Mouse (Mus musculus): ENCODE measurements at regions not wholly inside any gene's neighbourhood (a gene's known extent, or its start where the extent isn't known, plus 50 kb on each side); places are given as distances from the start of the nearest gene placed in this dataset.

DNA sequence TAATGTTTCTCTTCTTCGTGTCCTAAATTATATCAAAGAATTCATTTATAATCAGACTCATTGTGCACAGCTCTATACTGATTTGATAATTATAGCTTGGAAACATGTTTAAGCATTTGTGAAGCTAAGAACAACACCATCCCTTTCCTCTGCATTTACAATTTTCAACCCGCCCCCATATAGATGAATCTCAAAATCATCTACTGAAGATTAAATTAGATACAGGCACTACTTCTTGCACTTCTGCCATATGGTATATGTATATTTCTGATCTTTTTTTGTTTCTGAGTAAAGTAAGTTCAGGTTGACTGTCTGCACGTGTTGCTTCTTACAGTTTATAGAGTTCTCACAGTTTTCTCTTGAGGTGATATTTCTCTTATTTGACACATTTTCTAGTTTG, 583.1 kb upstream of the C030005K15Rik start:
- no peak for DNase-seq

DNA sequence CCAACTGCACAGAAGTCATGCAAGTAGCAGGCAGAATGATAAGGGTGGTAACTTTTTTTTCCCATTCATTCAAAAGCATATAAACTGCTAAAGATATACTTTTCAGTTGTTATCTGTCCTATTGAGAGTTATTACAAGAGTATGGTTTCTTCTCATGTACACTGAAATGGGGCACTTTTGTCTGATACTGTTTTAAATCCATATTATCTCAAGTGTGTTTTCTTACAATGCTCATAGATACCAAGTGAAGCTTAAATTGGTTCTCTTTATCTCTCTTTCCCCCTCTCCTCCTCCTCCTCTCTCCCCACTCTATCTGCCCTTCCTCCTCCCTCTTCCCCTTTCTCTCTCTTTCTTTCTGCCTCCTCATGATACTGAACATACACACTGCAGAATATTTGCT, 584.8 kb upstream of the C030005K15Rik start:
- DNase-seq = no peak

DNA sequence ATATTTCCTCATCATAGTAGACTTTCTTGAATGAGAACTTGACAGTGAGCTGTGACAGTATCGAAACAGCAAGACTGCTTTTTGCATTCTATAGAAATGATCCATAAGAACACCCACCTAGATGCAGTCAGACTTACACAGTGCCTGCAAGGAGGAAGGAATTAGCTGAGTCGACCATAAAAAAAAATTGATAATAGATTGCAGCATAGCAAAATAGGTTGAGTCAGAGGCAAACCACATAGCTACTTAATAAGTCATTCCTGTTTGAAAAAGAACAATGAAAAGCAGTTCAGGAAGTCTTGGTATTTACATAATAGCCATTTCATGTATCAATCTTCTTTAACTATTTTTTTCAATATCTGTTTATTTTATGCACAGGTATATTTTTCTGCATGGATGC, 591.9 kb upstream of the C030005K15Rik start:
- DNase-seq = no peak

DNA sequence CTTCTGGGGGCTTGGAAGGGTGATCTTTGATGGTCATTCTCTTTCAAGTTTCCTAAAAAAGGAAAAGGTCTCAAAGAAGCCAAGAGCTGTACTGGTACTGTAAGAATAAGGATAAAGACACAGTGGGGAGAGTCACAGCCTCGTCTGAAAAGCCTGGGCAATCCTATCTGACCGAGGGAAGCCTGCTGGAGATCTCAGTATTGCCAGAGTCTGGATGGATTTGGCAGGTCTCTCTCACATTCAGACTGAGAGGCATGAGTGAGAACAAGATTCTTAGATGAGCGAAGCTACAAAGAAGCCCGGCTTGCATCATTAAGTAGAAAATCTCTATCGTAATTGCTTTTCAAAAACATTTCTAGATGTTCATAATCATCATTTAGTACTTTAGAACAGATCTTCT, 590.4 kb upstream of the Atp2b1 start:
- DNase-seq = no peak

DNA sequence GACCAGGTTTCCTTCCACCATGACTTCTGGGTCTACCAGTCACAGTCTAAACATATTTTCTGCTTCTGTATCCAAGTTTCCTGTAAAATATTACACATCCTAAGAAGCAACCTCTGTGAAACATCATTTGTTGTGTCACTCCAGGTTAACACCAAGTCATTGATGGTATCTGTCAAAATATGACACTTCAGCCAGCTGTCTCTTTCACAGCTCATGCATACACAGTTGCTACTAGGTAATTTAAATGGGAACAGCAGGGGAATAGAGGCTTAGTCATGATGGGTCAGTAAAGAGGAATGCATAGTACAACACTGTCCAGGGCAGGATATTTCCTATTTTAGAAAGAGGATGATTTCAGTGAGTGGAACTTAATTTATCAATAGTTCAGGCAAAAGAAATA, 589.6 kb upstream of the Atp2b1 start:
- no peak for DNase-seq

DNA sequence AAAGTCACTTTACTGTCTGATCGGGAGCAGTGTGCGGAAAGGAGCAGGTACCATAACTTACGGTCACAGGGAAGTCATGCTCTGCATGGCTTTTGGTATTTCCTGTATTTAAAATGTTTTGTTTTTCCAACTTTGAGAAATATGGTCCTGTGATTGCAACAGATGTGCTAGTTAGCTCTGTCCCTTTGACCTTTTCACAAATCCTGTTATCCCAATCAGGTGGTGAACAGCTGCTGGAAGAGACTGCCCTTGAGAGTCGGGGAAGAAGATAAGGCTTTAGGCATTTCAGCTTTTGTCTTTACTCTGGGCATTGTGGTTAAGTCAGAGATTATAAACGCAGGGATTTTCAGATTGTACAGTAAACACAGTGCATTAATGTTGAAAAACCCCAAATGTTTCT, 588.5 kb upstream of the Atp2b1 start:
- no peak for DNase-seq

DNA sequence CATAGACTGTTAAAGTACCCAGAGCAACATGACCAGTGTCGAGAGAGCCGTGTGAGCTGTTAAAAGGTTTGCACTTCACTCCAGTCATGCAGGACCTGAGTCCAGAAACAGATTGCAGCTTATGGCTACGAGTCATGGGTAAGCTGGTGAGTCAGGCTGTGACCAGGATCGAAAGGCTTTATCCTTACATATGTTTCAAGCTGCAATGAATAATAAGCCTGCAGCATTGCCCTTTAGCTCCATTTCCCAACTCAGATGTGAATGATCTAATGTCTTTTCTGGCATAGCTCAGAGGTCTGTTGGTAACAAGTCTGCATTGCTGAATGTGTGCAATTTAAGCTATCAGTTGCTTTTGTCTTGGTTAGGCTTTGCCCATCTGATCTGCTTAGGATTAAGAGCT, 581.5 kb upstream of the Atp2b1 start:
- DNase-seq = no peak

DNA sequence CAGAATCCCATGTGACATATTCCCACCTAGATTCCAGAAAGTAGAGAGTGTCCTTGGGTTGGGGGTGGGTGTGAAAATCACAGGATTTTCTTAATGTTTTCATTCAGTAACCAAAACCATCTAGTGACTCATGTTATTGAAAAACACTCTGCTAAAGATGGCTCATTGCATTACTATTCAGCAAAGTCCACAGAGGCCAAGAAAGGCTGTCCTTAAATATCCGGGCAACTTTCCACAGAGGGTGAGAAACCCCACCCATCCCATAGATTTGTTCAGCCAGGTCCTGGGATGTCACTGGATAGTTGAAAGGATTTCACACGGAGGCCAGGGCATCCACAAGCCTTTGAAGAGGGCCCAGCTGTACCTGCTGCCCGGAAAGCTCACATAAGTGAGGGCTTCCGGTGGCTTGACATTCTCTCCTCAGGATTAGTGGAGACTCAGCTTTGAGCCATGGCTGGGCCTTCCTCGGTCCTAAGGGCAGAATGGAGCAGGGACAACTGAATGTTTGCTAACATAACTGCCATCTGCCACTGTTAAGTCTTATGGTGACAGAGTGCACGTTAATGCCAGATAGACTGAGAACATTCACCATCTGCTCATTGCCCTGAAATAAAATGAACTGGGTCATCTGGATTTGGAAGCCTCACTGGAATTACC, 580.7 kb upstream of the Atp2b1 start:
- no peak for DNase-seq

DNA sequence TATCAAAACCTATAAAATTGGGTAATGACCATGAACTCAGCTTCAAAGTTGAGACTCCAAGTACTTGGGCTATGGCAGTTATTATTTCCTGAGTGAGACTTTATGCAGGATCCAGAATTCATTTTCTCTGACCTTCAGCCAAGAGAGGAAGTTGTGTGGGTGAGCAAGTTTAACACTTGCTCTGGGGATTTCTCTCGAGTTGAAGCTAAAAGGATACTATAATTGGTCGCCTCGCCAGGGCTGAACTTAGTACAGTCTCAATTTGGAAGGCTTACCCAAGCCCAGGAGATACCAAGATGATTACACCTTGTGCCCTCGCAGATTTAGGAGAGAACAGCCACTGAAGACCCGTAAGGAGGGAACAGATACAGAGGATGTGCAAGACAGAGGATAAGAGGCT, 570.4 kb upstream of the Atp2b1 start:
- DNase-seq = no peak

DNA sequence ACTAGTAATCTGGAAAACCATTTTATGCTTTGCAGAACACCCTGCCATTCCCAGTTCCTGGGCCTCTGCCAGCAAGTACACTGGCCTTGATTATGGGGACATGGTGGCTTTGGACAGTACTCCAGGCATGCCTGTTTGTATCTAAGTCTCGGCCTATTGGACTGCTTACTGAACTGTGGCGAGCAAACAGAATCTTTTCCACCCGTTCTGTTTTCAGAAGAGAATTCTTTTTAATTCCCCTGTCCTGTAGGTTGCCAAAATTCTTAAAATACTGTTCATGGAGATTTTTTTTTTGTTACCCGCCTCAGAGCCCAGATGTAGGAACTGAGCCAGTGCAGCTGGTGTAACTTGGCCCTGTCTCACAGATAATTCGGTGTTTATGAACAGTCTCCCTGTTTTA, 564.7 kb upstream of the Atp2b1 start:
- peak; percentile 12 for DNase-seq

DNA sequence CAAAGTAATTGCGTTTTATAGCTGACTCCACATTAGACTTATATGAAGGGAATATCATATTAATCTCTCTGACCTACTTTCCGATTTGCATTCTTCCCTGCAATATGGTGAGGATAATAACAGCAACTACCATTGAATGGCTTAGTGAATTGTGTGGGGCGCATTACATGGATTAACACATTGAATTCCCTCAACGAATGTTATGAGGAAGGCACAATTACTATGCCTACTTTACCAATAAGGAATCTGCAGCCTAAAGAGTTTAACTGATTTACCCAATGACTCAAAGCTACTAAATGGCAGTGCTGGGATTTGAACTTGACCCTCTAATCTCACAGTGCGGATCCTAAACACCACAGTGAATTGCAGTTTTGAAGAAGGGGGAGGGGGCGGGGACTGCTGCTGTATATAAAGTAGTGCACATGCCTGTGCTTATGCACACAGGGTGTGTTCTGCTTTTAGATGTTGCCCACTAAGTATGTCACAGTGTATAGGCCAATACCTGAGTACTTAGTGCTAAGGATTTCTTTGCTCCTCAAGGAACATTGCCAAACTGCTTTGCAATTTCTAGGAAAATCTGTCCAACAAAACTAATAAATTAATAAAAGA, 563.8 kb upstream of the Atp2b1 start:
- no peak for DNase-seq

DNA sequence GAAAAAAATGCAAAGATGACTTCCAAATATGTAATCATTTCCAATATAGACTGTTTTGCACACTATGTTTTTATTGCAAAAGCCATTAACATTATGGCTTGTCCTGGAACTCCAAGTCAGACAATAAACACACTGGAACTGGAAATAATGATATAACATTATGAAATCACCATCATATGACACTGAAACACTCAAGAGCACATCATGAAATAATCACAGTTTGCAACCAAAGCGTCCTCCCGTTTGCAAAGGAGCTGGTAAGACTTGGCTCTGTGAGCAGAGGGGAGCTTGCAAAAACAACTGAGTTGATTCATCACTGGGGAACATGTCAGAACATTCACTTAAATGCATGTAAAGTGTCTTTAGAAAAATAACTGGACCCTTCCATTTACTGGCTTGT, 562.1 kb upstream of the Atp2b1 start:
- no peak for DNase-seq

DNA sequence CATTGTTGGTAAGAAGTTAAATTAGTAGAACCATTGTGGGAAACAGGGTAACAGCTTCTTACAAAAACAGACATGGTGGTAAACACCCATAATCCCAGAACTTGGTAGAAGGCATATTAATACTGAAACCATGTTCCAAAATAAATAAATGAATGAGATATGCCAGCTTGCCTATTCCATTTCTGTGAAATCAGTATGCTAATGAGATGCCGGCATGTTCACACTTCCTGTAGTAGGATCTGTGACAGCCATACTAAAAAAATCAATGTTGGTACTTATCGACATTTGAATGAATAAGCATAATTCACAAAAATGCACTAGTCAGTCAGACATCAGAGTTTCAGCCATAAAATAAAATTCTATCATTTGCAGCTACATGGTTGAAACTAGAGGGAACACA, 559.7 kb upstream of the Atp2b1 start:
- no peak for DNase-seq

DNA sequence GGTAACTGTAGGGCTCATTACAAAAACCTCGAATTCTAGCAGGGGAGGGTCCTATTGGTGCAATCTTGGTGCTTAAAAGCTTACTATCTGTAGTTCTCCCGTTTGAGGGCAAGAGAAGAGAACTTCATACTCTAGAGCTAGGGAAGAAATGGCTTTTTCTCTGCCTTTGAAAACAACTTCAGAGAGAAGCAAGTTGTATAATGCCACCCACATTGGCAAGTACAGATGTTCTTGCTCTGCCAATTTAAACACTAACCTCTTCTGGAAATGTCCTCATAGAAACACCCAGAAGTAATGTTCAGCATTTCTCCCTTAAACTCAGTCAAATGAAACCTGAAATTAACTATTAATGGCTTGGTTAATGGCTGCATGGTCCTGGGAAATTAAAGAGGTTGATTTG, 549.6 kb upstream of the Atp2b1 start:
- no peak for DNase-seq

DNA sequence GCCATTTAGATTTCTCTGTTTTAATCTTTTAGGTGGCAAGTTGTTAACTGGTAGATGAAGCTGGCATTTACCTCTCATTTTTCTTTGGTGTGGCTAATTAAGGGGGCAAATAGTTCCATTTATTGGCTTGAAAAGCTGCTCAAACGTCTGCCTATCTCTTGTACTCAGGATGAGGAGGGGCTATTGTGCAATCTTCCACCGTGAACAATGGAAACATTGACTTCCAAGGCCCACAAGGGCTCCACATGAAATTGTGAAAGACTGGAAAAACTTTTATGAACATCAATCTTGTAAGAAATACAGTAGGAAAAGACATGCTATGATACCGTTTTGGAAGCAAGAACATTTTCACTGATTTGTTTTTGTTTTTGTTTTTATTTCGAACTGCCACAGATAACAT, 541.6 kb upstream of the Atp2b1 start:
- no peak for DNase-seq

DNA sequence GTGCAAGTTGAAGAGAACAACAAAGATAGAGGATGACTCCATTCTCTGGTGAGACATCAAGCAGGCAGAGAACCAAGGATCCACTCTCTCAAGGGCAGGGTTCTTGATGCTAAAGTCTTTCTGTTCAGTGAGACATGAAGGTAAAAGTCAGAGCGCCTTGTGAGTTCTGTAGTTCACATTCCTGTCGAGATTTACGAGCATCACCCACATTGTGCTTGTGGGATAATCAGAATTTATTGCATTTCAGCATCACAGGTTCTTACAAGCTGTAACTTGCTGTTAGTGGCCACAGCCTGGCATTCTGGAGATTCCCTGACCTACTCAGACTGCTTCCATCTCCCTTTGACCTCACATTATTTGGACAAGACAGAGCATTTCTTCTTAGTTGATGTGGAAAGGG, 540.9 kb upstream of the Atp2b1 start:
- DNase-seq = no peak

DNA sequence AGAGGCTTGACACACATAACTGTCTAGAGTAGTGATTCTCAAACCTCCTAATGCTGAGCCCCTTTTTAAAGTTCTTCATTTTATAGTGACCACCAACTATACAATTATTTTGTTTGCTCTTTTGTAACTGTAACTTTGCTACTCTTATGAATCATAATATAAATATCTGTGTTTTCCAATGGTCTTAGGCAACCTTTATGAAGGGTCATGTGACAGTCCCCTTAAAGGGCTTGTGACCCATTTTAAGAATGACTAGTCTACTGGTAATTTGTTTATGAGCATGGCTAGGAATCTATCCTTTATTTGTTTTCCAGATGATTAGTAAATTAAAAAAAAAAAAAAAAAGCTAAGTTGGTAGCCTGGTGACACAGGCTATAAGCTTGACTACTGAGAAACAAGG, 539.5 kb upstream of the Atp2b1 start:
- no peak for DNase-seq

DNA sequence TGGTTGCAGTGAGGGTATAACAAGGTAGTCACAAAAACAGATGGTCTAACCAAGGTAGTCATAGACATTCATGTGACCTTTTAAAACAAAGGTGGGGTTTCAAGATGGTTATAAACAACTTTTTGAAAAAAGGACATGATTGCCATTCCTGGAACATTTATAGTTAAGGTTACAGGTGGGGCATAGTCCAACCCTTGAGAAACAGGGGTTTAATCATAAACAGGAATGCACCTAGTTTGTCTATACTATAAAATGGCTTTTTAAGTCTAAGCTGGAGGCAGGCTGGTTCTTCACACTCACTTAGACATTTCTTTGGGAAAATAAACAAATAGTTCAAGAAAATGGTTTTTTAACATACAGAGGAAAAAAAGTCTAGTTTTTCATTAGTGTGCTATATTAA, 525.7 kb upstream of the Atp2b1 start:
- DNase-seq = no peak

DNA sequence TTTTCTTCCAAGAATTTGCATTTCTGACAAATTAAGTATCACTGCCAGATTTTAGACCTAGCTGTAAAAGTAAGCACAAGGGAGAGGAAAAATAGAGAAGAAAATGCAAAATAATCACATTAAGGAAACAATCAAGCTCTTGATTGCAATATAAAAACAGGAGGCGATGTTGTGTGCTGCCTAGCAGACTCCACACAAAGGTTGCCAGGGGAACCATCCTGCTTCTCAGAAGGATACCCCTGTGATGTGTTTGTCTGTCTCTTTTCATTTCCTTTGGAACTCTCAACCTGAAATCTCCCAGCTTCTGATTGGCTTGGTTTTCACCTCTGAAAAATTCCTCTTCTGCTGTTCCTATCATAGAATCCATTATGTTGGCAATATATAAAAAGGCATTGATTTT, 514.3 kb upstream of the Atp2b1 start:
- no peak for DNase-seq

DNA sequence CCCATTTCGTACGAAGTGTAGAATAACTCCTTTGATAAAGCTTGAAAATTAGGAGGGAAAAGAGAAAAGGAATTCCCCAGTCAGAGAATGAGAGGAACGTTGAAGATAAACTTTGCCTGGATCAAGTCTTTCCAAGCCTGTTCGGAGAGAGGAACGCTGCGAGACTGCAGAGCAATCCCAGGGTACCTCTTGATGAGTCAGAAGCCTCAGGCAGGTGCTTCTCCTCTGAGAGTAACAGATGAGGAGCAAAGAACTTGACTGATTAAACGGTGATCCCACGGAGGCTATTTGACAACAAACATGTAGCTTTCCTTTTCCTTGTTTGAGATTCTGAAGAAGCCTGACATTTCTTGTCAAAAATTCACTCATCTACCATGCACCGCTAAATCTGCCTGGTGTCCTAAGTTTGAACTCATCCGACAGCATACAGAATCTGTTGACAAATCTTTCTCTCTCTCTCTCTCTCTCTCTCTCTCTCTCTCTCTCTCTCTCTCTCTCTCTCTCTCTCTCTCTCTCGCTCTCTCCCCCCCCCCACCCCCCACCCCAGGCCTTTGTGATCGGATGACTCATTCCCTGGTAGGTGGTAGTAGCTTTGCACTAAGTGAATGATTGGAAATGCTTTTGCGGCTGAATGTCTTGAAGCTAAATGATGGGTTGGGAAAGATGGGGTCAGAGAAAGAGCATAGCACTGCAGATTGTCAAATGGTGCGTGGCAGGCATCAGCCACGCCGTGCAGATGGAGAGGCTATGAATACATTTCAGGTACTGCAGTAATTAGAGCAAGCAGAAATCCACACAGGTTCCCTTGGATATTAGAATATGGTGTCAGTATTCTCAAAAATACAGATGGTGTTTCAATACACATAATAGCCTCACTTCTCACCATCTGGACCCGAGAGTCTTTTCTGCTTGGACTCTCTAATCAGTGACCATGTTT, 496.1 kb upstream of the Atp2b1 start:
- no peak for DNase-seq

DNA sequence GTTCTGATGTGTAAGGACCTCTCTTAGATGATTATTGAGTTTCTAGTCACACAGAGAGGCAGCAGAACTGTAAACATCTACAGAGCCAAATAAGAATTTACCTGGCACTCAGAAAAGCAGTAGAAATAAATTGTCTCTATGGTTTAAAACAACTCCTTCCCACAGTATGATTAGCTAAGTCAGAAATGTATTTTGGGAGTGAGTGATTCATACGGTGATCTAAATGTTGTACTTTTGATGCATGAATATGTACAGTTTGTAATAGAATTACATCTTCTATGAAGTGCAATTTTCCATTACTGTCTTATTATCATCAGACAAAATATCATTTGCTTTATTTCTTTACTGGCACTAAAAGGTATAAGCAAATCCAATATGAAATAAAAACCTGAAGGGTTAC, 489.8 kb upstream of the Atp2b1 start:
- DNase-seq = no peak

DNA sequence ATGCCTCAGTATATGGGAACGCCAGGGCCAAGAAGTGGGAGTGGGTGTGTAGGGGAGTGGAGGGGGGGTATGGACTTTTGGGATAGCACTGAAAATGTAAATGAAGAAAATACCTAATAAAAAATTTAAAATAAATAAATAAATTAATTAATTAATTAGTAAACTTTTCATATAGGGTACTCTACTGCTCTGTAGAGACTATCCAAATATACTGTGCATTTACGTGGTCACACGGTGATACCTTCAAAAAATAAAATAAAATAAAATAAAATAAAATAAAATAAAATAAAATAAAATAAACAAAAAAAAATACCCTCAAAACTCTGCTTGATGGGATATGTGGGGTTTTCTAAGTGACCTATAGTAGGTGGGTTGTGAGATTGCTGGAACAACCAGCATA, 479.2 kb upstream of the Atp2b1 start:
- no peak for DNase-seq

DNA sequence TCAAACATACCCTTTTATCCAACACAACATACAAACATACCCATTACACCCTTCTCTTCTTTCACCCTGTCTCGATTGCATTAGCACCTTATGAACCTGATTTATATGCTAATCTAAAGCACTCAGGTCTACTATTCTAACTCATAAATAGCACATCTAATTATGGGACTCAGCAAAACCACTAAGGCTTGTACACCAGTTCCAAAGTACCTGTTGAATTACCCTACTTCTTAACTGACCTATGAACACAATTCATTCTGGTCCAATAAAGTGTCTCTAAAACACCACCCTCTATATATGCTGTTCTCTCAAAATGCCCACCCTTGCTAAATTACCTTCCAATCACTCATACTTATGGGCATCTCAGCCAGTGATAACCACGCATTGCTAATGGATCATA, 452.7 kb upstream of the Atp2b1 start:
- no peak for DNase-seq

DNA sequence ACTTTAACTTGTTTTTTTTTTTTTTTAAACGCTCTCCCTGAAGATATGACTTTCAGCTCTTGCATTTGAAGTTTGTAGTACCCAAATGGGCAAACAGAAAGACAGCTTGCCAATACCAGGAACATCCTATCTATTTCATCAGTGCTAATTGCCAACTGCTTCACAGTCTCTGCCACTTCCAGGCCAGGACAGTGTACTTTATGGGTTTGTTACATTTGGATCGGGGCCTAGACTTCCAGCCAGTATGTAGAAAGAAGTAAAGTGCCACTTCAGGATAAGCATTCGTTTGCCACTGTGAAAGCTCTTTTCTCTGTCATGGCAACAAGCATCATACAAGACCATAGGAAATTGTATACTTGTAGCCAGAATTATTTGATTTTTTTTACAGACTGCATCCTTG, 439.6 kb upstream of the Atp2b1 start:
- DNase-seq = no peak
